Mouse (Mus musculus) retina, postnatal 7 days (tissue): ENCODE results near the gene Dchs1.

ENCODE experiments used
- DNase-seq: peaks from one replicate; pipeline ENCODE4 v3.0.0-alpha.2; 2012; ENCODE audit warnings: low read depth, low spot score

Gene Dchs1

GRCm38 (mm10) chr7:105703184-105703583 lies 84.3 kb downstream of the Dchs1 start:
- no peak for DNase-seq
